Mouse (Mus musculus) 416B (cell line): ENCODE results near the gene Gm13691.
"Not testable (repeated sequence)": the region's sequence is repeated elsewhere in the genome, so short reads cannot be mapped to it uniquely, and the experiment has no call there.

ENCODE experiments used
- DNase-seq: peaks from one replicate; pipeline ENCODE4 v3.0.0; 2011; ENCODE audit warnings: low read depth

Gm13691 gene

GRCm38 (mm10) chr2:83990253-83990652, at the start of gene Gm13691:
Gene Gm13691, plus strand, starts transcription at chr2:83990553.
- not testable (repeated sequence) for DNase-seq

- no peak for DNase-seq
Observed at GRCm38 (mm10) chr2:83940931-83941361, 49.4 kb upstream of the Gm13691 start, which contains the start of gene Zswim2. Gene Zswim2, minus strand, starts transcription at chr2:83941228.

DNA sequence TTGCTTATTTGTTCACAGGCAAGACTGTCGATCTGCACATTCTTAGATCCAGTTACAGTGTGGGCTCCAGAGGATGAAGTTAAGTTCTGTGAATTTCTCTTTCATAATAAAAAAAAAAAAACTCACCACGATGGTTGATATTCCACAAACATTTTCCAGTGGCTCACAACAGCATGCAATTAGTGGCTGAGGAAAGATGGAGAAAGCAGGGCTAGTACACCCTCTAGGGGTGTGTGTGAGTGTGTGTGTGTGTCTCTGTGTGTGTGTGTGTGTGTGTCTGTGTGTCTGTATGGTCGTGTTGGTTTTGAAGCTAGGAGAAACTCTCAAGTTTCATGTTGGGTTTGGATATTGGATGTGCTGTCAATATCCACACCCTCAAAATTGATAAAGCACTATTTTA, 49.0 kb upstream of the Gm13691 start:
- DNase-seq: peak; percentile 16

DNA sequence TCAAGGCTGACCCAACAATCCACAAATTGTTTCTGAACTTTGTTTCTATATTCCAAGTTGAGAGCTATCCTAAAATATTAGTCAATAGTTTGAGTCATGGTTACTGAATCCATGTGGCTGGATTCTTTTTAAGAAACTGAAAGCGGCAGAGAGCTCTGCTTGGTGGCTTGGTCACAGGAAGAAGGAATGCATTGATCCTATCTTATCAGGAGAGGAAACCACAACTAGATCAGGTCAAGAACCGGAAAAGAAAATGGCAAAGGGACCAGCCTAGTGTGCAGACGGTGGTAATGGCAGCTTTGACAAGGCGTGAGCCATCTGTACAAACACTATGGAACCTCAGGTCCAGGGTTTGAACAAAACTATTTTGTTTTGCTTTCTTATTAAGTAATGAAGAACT, 48.6 kb upstream of the Gm13691 start:
- DNase-seq: peak; percentile 75

DNA sequence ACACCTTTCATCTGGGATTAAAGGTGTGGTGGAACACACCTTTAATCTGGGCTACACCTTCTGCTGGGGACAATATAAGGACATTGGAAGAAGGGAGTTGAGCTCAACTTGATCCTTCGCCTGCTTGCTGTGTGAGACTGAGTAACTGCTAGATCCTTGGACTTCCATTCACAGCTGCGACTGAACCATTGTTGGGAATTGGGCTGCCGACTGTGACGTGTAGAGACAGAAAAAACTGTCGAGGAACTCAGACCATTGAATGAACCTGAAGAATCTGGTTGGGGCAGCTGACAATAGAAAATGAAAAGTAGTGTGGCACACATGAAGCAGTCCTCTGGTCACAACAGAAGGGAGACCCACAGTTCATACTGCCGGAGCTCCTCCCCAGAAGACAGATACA, 35.0 kb upstream of the Gm13691 start, which contains the start of gene Gm13698:
Gm13698 (plus strand) TSS at position 301 of the 400 bp plus-strand sequence.
- not testable (repeated sequence) for DNase-seq

DNA sequence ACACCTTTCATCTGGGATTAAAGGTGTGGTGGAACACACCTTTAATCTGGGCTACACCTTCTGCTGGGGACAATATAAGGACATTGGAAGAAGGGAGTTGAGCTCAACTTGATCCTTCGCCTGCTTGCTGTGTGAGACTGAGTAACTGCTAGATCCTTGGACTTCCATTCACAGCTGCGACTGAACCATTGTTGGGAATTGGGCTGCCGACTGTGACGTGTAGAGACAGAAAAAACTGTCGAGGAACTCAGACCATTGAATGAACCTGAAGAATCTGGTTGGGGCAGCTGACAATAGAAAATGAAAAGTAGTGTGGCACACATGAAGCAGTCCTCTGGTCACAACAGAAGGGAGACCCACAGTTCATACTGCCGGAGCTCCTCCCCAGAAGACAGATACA, 29.1 kb upstream of the Gm13691 start, which contains the start of gene Gm13693:
Gm13693 (plus strand) TSS at position 301 of the 400 bp plus-strand sequence.
- DNase-seq: not testable (repeated sequence)

GRCm38 (mm10) chr2:83967013-83967412, 23.3 kb upstream of the Gm13691 start, which contains the start of gene Gm13695:
Gene Gm13695, plus strand, starts transcription at chr2:83967313.
- DNase-seq: not testable (repeated sequence)

DNA sequence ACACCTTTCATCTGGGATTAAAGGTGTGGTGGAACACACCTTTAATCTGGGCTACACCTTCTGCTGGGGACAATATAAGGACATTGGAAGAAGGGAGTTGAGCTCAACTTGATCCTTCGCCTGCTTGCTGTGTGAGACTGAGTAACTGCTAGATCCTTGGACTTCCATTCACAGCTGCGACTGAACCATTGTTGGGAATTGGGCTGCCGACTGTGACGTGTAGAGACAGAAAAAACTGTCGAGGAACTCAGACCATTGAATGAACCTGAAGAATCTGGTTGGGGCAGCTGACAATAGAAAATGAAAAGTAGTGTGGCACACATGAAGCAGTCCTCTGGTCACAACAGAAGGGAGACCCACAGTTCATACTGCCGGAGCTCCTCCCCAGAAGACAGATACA, 17.5 kb upstream of the Gm13691 start, which contains the start of gene Gm13696:
Gm13696 (plus strand) TSS at position 301 of the 400 bp plus-strand sequence.
- not testable (repeated sequence) for DNase-seq

GRCm38 (mm10) chr2:83978633-83979032, 11.7 kb upstream of the Gm13691 start, which contains the start of gene Gm13694:
Gene Gm13694, plus strand, starts transcription at chr2:83978933.
- not testable (repeated sequence) for DNase-seq

DNA sequence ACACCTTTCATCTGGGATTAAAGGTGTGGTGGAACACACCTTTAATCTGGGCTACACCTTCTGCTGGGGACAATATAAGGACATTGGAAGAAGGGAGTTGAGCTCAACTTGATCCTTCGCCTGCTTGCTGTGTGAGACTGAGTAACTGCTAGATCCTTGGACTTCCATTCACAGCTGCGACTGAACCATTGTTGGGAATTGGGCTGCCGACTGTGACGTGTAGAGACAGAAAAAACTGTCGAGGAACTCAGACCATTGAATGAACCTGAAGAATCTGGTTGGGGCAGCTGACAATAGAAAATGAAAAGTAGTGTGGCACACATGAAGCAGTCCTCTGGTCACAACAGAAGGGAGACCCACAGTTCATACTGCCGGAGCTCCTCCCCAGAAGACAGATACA, 5.9 kb upstream of the Gm13691 start, which contains the start of gene Gm13697:
Gm13697 (plus strand) TSS at position 301 of the 400 bp plus-strand sequence.
- DNase-seq: not testable (repeated sequence)

DNA sequence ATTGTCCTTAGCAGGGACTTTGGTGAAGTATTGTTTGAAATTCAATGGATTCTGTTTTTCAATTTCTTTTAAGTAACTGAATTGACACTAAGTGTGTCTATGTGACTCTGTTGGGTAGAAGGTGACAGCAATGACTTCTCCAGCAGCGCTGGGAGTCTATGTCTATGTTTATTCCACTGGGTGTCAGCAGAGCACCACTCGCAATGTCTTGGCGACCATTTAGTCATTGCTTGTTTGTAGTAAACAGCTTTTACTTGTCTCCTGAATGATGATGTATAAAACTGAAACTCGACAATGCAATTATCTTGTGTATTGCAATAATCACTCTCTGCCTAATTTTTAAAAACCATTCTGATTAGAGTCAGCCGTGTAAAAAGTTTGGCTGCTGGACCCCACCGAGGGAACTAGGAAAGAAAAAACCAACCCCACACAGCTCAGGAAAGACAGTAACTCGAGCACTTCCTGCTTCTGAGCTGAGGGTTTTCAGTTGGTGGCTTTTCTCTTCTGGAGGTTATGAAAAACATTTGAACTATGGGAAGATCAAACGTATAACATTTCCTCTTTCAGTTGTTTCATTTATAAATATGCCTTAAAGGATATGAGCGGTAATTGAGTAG, 3.4 kb downstream of the Gm13691 start:
- peak; percentile 94 for DNase-seq

DNA sequence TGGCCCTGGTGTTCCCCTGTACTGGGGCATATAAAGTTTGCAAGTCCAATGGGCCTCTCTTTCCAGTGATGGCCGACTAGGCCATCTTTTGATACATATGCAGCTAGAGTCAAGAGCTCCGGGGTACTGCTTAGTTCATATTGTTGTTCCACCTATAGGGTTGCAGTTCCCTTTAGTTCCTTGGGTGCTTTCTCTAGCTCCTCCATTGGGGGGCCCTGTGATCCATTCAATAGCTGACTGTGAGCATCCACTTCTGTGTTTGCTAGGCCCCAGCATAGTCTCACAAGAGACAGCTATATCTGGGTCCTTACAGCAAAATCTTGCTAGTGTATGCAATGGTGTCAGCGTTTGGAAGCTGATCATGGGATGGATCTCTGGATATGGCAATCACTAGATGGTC, 4.2 kb downstream of the Gm13691 start:
- DNase-seq: not testable (repeated sequence)

DNA sequence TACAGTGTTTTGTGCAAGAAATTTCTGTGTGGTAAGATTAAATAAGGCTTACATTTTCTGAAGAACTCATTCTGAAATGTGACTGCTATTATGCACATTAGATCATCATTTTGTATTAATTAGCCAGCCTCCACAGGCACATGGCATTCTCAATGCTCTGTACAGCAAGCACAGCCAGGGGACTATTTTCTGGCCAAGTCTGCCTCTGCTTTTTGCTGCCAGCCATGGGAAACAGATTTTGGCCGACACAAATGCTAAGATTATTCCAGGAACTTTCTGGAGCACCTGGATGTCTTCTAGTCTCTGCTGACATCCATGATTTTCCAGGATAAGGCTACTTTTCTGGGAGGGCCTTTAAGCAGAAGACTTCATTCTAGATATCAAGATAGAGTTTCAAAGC, 18.6 kb downstream of the Gm13691 start:
- no peak for DNase-seq

DNA sequence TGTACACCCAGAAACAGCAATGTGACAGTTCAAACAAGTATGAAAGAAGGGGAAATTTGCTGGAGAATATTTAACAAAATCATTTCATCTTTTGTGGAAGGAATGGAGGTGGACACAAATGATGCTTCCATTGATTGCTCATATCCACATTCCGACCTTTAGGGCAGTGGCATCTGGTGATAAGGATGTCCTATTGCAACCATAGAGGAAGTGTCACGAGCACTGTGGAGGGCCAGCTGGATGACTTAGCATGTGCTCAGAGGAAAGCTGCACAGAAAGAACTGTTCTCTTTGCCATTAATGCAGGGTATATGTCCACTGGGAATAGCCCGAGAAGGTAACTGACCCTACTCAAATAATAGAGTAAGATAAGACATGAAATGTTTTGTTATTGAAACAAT, 19.5 kb downstream of the Gm13691 start:
- DNase-seq: peak; percentile 85

DNA sequence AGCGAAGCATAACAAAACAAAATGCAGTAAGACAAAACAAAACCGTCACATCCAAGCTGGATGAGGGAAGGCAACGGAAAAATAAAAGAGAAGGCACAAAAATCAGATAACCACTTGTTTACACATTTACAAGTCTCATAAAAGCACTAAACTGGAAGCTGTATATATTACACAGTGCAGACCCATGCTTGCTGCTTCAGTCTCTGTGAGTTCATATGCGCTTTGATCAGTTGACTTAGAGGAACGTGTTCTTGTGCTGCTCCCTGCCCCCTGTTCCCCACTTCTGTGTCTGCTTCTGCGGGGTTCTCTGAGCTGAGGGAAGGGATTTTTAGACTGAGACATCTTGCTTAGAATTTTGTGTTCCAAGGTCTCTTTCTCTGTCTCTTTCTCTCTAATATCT, 24.2 kb downstream of the Gm13691 start:
- DNase-seq: no peak

- not testable (repeated sequence) for DNase-seq
Observed at GRCm38 (mm10) chr2:84016291-84016690, 25.9 kb downstream of the Gm13691 start.

GRCm38 (mm10) chr2:84018330-84018729, 28.0 kb downstream of the Gm13691 start:
- DNase-seq: peak; percentile 92

GRCm38 (mm10) chr2:84019519-84020305, 29.4 kb downstream of the Gm13691 start:
- DNase-seq: peak; percentile 99

DNA sequence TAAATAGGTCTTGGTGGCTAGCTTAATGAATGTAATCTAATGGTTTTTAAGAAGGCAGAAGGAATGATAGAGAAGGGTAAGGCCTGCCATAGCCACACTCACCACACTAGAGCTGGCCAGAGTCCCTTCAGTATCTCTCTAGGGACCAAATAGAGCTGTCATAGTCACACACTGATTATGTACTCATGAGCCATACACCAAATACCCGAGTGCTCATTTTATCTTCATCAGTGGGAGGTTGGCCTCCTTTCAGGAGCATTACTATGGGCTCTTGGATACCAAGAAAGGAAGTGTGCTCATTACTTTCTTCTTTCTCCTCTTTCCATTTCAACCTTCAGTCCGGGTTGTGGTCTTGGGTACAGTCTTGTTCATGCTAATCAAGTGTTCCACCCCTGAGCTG, 31.6 kb downstream of the Gm13691 start:
- DNase-seq: no peak

GRCm38 (mm10) chr2:84022905-84023304, 32.6 kb downstream of the Gm13691 start:
- no peak for DNase-seq

DNA sequence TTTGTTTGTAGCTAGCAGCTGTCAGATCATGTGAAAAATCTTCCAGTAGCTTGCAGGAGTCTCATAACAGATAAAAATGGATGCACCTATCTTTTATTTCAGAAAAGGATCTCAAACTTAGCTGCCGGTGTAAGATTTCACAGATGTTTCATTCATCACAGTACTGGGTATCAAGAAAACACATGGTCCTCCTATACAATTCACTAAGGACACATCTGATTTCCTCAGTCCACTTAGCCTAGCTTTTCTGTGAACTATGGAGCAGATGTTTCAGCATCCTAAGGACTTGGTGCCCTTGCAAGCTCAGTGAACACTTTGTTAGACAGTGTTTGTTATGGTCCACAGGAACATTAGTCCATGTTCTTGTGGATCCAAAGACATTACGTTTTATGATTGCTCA, 33.0 kb downstream of the Gm13691 start:
- DNase-seq: no peak

- DNase-seq: no peak
Observed at GRCm38 (mm10) chr2:84025217-84025616, 34.9 kb downstream of the Gm13691 start.

DNA sequence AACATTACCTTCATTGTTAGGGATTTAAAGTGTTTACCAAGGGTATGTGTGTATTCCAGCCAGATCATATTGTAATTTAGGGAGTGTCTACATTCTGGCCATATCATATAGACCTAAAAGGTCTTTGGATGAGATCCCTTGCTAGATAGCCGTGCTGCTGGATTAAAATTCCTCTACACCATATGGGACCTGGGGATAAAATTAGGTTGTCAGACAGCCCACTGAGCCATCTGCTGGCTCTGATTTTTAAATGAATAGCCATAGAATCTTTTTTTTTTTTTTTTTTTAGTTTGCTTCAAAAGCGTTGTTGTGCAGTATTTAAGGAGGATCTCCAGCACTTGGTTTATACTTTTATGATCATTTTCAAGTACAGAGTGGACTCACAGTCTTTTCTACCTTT, 42.2 kb downstream of the Gm13691 start:
- DNase-seq: no peak
